8 mouse cellular contexts compared by ENCODE assay signal in genomic region chr11:120659509-120660300, GRCm38 (mm10). TPM values are rescaled to one million over a fixed set of nuclear protein-coding genes. Genes with fewer than 3 reads are reported as not detected.
DNase-seq lines count a peak whose midpoint lies in the region; ATAC-seq lines count a peak whose summit lies in the region.

No protein-coding gene starts in this region.

- ATAC-seq in lung, embryonic 16.5 days (ENCODE audit: low read depth), result no peak
- no peak for ATAC-seq in forebrain, embryonic 14.5 days
- no peak; the same call in 1 of the 2 replicates for ATAC-seq in limb, embryonic 11.5 days (ENCODE audit: insufficient number of reproducible peaks, low FRiP score, low TSS enrichment, low read depth)
- no peak for ATAC-seq in neural tube, embryonic 14.5 days (ENCODE audit: low read depth)

- H3K4me3 ChIP-seq in lung, embryonic 16.5 days (ENCODE audit: low read length), result peak overlapping the region; percentile 52
- peak overlapping the region; percentile 34 for H3K4me3 ChIP-seq in forebrain, embryonic 14.5 days (ENCODE audit: low read depth, low read length)
- H3K4me3 ChIP-seq in limb, embryonic 11.5 days (ENCODE audit: low read depth, low read length), result peak overlapping the region; percentile 42
- peak overlapping the region; percentile 32 for H3K4me3 ChIP-seq in neural tube, embryonic 14.5 days (ENCODE audit: low read depth, low read length)

- no peak overlapping the region for H3K27ac ChIP-seq in lung, embryonic 16.5 days (ENCODE audit: low read length)
- no peak overlapping the region for H3K27ac ChIP-seq in forebrain, embryonic 14.5 days (ENCODE audit: low read depth, low read length)
- H3K27ac ChIP-seq in limb, embryonic 11.5 days (replicated peaks; ENCODE audit: low read depth, low read length), result no peak overlapping the region
- H3K27ac ChIP-seq in neural tube, embryonic 14.5 days (ENCODE audit: low read depth, low read length), result no peak overlapping the region

- peaks cover 66% of the 10 kb centered on the region for H3K27me3 ChIP-seq in lung, embryonic 16.5 days (ENCODE audit: control insufficient read depth, insufficient read depth, low read depth, low read length)
- peaks cover 71% of the 10 kb centered on the region for H3K27me3 ChIP-seq in forebrain, embryonic 14.5 days (replicated peaks; ENCODE audit: control insufficient read depth, insufficient read depth, low read length)
- H3K27me3 ChIP-seq in limb, embryonic 11.5 days (ENCODE audit: control insufficient read depth, insufficient read depth, low read length), result peaks cover 44% of the 10 kb centered on the region
- peaks cover 40% of the 10 kb centered on the region for H3K27me3 ChIP-seq in neural tube, embryonic 14.5 days (ENCODE audit: control insufficient read depth, insufficient read depth, low read length)

- WGBS in lung, embryonic 16.5 days, result 3% methylated on average over 50 of the region's 50 CpGs
- 3% methylated on average over 40 of the region's 50 CpGs for WGBS in forebrain, embryonic 14.5 days
- 2% methylated on average over 44 of the region's 50 CpGs for WGBS in limb, embryonic 11.5 days
- WGBS in neural tube, embryonic 14.5 days, result 3% methylated on average over 50 of the region's 50 CpGs

- H3K36me3 ChIP-seq in lung, embryonic 16.5 days (ENCODE audit: control insufficient read depth, insufficient read depth, low read length), result no peaks in the 10 kb centered on the region
- no peaks in the 10 kb centered on the region for H3K36me3 ChIP-seq in forebrain, embryonic 14.5 days (ENCODE audit: control insufficient read depth, insufficient read depth, low read length)
- H3K36me3 ChIP-seq in limb, embryonic 11.5 days (ENCODE audit: control insufficient read depth, insufficient read depth, low read length), result no peaks in the 10 kb centered on the region
- no peaks in the 10 kb centered on the region for H3K36me3 ChIP-seq in neural tube, embryonic 14.5 days (ENCODE audit: control insufficient read depth, insufficient read depth, low read length)

- no peak for DNase-seq in lung, postnatal 14 days
- no peak for DNase-seq in forebrain, embryonic 14.5 days (ENCODE audit: low spot score)
- peak; percentile 46 for DNase-seq in limb, embryonic 11.5 days (ENCODE audit: low spot score)
- DNase-seq in right cerebral cortex, postnatal 25 days, result no peak
- no peak for DNase-seq in thymus, postnatal 25 days
- DNase-seq in spleen, adult 18-20 months, result no peak

- peak overlapping the region; percentile 58 for H3K9ac ChIP-seq in lung, embryonic 16.5 days (ENCODE audit: low read length)
- peak overlapping the region; percentile 32; the same call in 1 of the 2 replicates for H3K9ac ChIP-seq in forebrain, embryonic 14.5 days (ENCODE audit: low read length)
- peak overlapping the region; percentile 56; the same call in 1 of the 2 replicates for H3K9ac ChIP-seq in limb, embryonic 11.5 days (ENCODE audit: low read length)
- no peak overlapping the region for H3K9ac ChIP-seq in neural tube, embryonic 14.5 days (replicated peaks; ENCODE audit: low read depth, low read length)

- no peaks in the 10 kb centered on the region for H3K9me3 ChIP-seq in lung, embryonic 16.5 days (ENCODE audit: control insufficient read depth, low read length)
- H3K9me3 ChIP-seq in forebrain, embryonic 14.5 days (replicated peaks; ENCODE audit: control insufficient read depth, low read length), result no peaks in the 10 kb centered on the region
- no peaks in the 10 kb centered on the region for H3K9me3 ChIP-seq in limb, embryonic 11.5 days (ENCODE audit: control insufficient read depth, low read length)
- H3K9me3 ChIP-seq in neural tube, embryonic 14.5 days (ENCODE audit: control insufficient read depth, low read length), result no peaks in the 10 kb centered on the region

- H3K4me1 ChIP-seq in lung, embryonic 16.5 days (replicated peaks; ENCODE audit: control insufficient read depth, insufficient read depth, low read length), result peaks cover 17% of the 10 kb centered on the region
- H3K4me1 ChIP-seq in forebrain, embryonic 14.5 days (ENCODE audit: control insufficient read depth, insufficient read depth, low read length), result no peaks in the 10 kb centered on the region
- H3K4me1 ChIP-seq in limb, embryonic 11.5 days (ENCODE audit: control insufficient read depth, insufficient read depth, low read length), result peaks cover 21% of the 10 kb centered on the region
- H3K4me1 ChIP-seq in neural tube, embryonic 14.5 days (ENCODE audit: control insufficient read depth, insufficient read depth, low read length), result peaks cover 15% of the 10 kb centered on the region

- peak overlapping the region; percentile 80 for H3K4me2 ChIP-seq in lung, embryonic 16.5 days (ENCODE audit: low read depth, low read length)
- peak overlapping the region; percentile 57 for H3K4me2 ChIP-seq in forebrain, embryonic 14.5 days (ENCODE audit: low read length)
- H3K4me2 ChIP-seq in limb, embryonic 11.5 days (ENCODE audit: low read depth, severe bottlenecking), result peak overlapping the region; percentile 82
- H3K4me2 ChIP-seq in neural tube, embryonic 14.5 days (ENCODE audit: low read depth, low read length), result peak overlapping the region; percentile 48

RNA-seq across cellular contexts. Expression of gene Notum, which starts 1.3 kb away (rescaled TPM):
- polyA plus RNA-seq in lung, embryonic 16.5 days (2015; fragmentation: Nextera tagmentation; extraction: Ambion mirVana), result 3.2 and 4.0 TPM in 2 replicates
- polyA plus RNA-seq in forebrain, embryonic 14.5 days (2014; fragmentation: Nextera tagmentation; extraction: Ambion mirVana), result 0.36 and 0.61 TPM in 2 replicates
- 6.6 and 7.5 TPM in 2 replicates for polyA plus RNA-seq in limb, embryonic 11.5 days (2014; fragmentation: Nextera tagmentation; extraction: Ambion mirVana)
- 1.3 and 6.2 TPM in 2 replicates for polyA plus RNA-seq in neural tube, embryonic 14.5 days (2014; fragmentation: Nextera tagmentation; extraction: Ambion mirVana)

RNA-seq across cellular contexts. Expression of gene Myadml2, which starts 11.7 kb away (rescaled TPM):
- 0.97 and 1.1 TPM in 2 replicates for polyA plus RNA-seq in lung, embryonic 16.5 days (2015; fragmentation: Nextera tagmentation; extraction: Ambion mirVana)
- polyA plus RNA-seq in forebrain, embryonic 14.5 days (2014; fragmentation: Nextera tagmentation; extraction: Ambion mirVana), result 0.38 and 0.48 TPM in 2 replicates
- polyA plus RNA-seq in limb, embryonic 11.5 days (2014; fragmentation: Nextera tagmentation; extraction: Ambion mirVana), result not detected in 2 replicates
- 2.3 and 2.5 TPM in 2 replicates for polyA plus RNA-seq in neural tube, embryonic 14.5 days (2014; fragmentation: Nextera tagmentation; extraction: Ambion mirVana)

RNA-seq across cellular contexts. Expression of gene Aspscr1, which starts 13.1 kb away (rescaled TPM):
- polyA plus RNA-seq in lung, embryonic 16.5 days (2015; fragmentation: Nextera tagmentation; extraction: Ambion mirVana), result 127 and 133 TPM in 2 replicates
- polyA plus RNA-seq in forebrain, embryonic 14.5 days (2014; fragmentation: Nextera tagmentation; extraction: Ambion mirVana), result 129 TPM in 2 replicates
- polyA plus RNA-seq in limb, embryonic 11.5 days (2014; fragmentation: Nextera tagmentation; extraction: Ambion mirVana), result 122 and 128 TPM in 2 replicates
- 137 and 141 TPM in 2 replicates for polyA plus RNA-seq in neural tube, embryonic 14.5 days (2014; fragmentation: Nextera tagmentation; extraction: Ambion mirVana)

RNA-seq across cellular contexts. Expression of gene Pycr1, which starts 16.1 kb away (rescaled TPM):
- 22.4 and 23.4 TPM in 2 replicates for polyA plus RNA-seq in lung, embryonic 16.5 days (2015; fragmentation: Nextera tagmentation; extraction: Ambion mirVana)
- polyA plus RNA-seq in forebrain, embryonic 14.5 days (2014; fragmentation: Nextera tagmentation; extraction: Ambion mirVana), result 33.6 and 33.9 TPM in 2 replicates
- 33.3 and 34.2 TPM in 2 replicates for polyA plus RNA-seq in limb, embryonic 11.5 days (2014; fragmentation: Nextera tagmentation; extraction: Ambion mirVana)
- polyA plus RNA-seq in neural tube, embryonic 14.5 days (2014; fragmentation: Nextera tagmentation; extraction: Ambion mirVana), result 15.3 and 24.9 TPM in 2 replicates

RNA-seq across cellular contexts. Expression of gene Mafg, which starts 26.3 kb away (rescaled TPM):
- 13.2 and 15.0 TPM in 2 replicates for polyA plus RNA-seq in lung, embryonic 16.5 days (2015; fragmentation: Nextera tagmentation; extraction: Ambion mirVana)
- polyA plus RNA-seq in forebrain, embryonic 14.5 days (2014; fragmentation: Nextera tagmentation; extraction: Ambion mirVana), result 20.0 and 23.6 TPM in 2 replicates
- 22.6 and 24.2 TPM in 2 replicates for polyA plus RNA-seq in limb, embryonic 11.5 days (2014; fragmentation: Nextera tagmentation; extraction: Ambion mirVana)
- 30.5 and 36.8 TPM in 2 replicates for polyA plus RNA-seq in neural tube, embryonic 14.5 days (2014; fragmentation: Nextera tagmentation; extraction: Ambion mirVana)
